Mouse (Mus musculus): ENCODE results near the gene Ap4m1.
"Not testable (repeated sequence)": the region's sequence is repeated elsewhere in the genome, so short reads cannot be mapped to it uniquely, and the experiment has no call there.

Ap4m1 gene

GRCm38 (mm10) chr5:138195463-138195862 lies 23.7 kb downstream of the Ap4m1 start:
- no peak for DNase-seq

GRCm38 (mm10) chr5:138199576-138199975 lies 27.8 kb downstream of the Ap4m1 start:
- no peak for DNase-seq

- no peak for DNase-seq
These were observed 30.3 kb downstream of the Ap4m1 start for GRCm38 (mm10) chr5:138202086-138202485.

GRCm38 (mm10) chr5:138207253-138207652 lies 35.5 kb downstream of the Ap4m1 start:
- no peak for DNase-seq

GRCm38 (mm10) chr5:138207873-138208272 lies 36.1 kb downstream of the Ap4m1 start:
- DNase-seq = no peak

GRCm38 (mm10) chr5:138216632-138217031 lies 44.8 kb downstream of the Ap4m1 start:
- not testable (repeated sequence) for DNase-seq

- no peak for DNase-seq
These were observed 48.1 kb downstream of the Ap4m1 start for GRCm38 (mm10) chr5:138219864-138220263.

GRCm38 (mm10) chr5:138222111-138222510 lies 50.3 kb downstream of the Ap4m1 start:
- peak; percentile 76 to 78 for DNase-seq

GRCm38 (mm10) chr5:138223287-138223686 lies 51.5 kb downstream of the Ap4m1 start:
- no peak for DNase-seq

GRCm38 (mm10) chr5:138225700-138226099 lies 53.9 kb downstream of the Ap4m1 start, which contains the start of gene Nxpe5:
Nxpe5 (plus strand) TSS chr5:138225898.
- no peak for DNase-seq

GRCm38 (mm10) chr5:138226491-138226890 lies 54.7 kb downstream of the Ap4m1 start:
- no peak for DNase-seq

- no peak for DNase-seq
These were observed 55.6 kb downstream of the Ap4m1 start for GRCm38 (mm10) chr5:138227367-138227766.

GRCm38 (mm10) chr5:138228026-138228425 lies 56.2 kb downstream of the Ap4m1 start:
- DNase-seq = peak; percentile 11 to 12

- no peak for DNase-seq
These were observed 57.7 kb downstream of the Ap4m1 start for GRCm38 (mm10) chr5:138229511-138229910.
